Mouse (Mus musculus): ENCODE data around the gene Asic5.

DNA sequence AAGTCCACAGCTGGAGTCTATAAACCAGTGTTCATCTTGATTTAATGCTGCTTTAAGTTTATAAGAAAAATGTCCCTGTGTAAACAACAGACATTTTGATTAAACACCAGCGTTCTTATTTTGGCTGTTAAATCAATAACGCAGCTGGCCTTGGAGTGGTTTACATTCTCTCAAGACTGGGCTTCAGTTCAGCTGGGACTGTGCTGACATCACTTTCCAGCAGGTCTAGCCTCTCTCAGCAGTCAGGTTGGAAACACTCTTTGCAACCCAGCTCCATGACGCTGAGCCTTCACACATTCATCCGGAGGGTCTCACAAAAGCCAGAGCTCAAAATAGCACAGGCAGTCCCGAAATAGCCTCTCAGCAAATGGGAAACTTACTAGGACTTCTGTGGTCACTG, 75.1 kb downstream of the Asic5 start:
- no peak for TF ChIP-seq MYOD1 (IDR thresholded peaks at IDR 0.05; ENCODE audit: control insufficient read depth, insufficient read length, low read depth)
- no peak for TF ChIP-seq CTCF (IDR thresholded peaks at IDR 0.05; ENCODE audit: control insufficient read depth, insufficient read depth, insufficient read length)
- no peak for TF ChIP-seq CEBPB (IDR thresholded peaks at IDR 0.05; ENCODE audit: low read depth)
- no peak for TF ChIP-seq MAX (IDR thresholded peaks at IDR 0.05)
- no peak for TF ChIP-seq USF1 (IDR thresholded peaks at IDR 0.05; ENCODE audit: low read depth)
